Mouse (Mus musculus): ENCODE measurements around the gene Tmem214.

Gene Tmem214

GRCm38 (mm10) chr5:30867712-30868111 is at the start of gene Tmem214:
Gene Tmem214, plus strand, starts transcription at chr5:30868012.
- DNase-seq (ENCODE audit: extremely low spot score, low read depth, low spot score): no peak

- DNase-seq (ENCODE audit: extremely low spot score, low read depth, low spot score): no peak
Measured at GRCm38 (mm10) chr5:30818758-30819309, 49.0 kb upstream of the Tmem214 start.

GRCm38 (mm10) chr5:30822689-30823088 is 45.1 kb upstream of the Tmem214 start:
- no peak for DNase-seq (ENCODE audit: extremely low spot score, low read depth, low spot score)

GRCm38 (mm10) chr5:30823091-30823490 is 44.7 kb upstream of the Tmem214 start:
- DNase-seq (ENCODE audit: extremely low spot score, low read depth, low spot score): no peak

GRCm38 (mm10) chr5:30824124-30824988 is 43.5 kb upstream of the Tmem214 start:
- DNase-seq (ENCODE audit: extremely low spot score, low read depth, low spot score): no peak

GRCm38 (mm10) chr5:30825166-30825565 is 42.6 kb upstream of the Tmem214 start:
- DNase-seq (ENCODE audit: extremely low spot score, low read depth, low spot score): no peak

GRCm38 (mm10) chr5:30825821-30826220 is 42.0 kb upstream of the Tmem214 start:
- no peak for DNase-seq (ENCODE audit: extremely low spot score, low read depth, low spot score)

- no peak for DNase-seq (ENCODE audit: extremely low spot score, low read depth, low spot score)
Measured at GRCm38 (mm10) chr5:30833416-30833815, 34.4 kb upstream of the Tmem214 start.

- no peak for DNase-seq (ENCODE audit: extremely low spot score, low read depth, low spot score)
Measured at GRCm38 (mm10) chr5:30839731-30840130, 28.1 kb upstream of the Tmem214 start.

GRCm38 (mm10) chr5:30841896-30842295 is 25.9 kb upstream of the Tmem214 start:
- DNase-seq (ENCODE audit: extremely low spot score, low read depth, low spot score): no peak

- no peak for DNase-seq (ENCODE audit: extremely low spot score, low read depth, low spot score)
Measured at GRCm38 (mm10) chr5:30849891-30850555, 17.8 kb upstream of the Tmem214 start.

GRCm38 (mm10) chr5:30850556-30850925 is 17.3 kb upstream of the Tmem214 start:
- DNase-seq (ENCODE audit: extremely low spot score, low read depth, low spot score): no peak

- DNase-seq (ENCODE audit: extremely low spot score, low read depth, low spot score): no peak
Measured at GRCm38 (mm10) chr5:30853522-30853921, 14.3 kb upstream of the Tmem214 start.

- DNase-seq (ENCODE audit: extremely low spot score, low read depth, low spot score): no peak
Measured at GRCm38 (mm10) chr5:30855674-30856073, 12.1 kb upstream of the Tmem214 start.

- DNase-seq (ENCODE audit: extremely low spot score, low read depth, low spot score): no peak
Measured at GRCm38 (mm10) chr5:30856124-30856523, 11.7 kb upstream of the Tmem214 start.

- no peak for DNase-seq (ENCODE audit: extremely low spot score, low read depth, low spot score)
Measured at GRCm38 (mm10) chr5:30863852-30864251, 4.0 kb upstream of the Tmem214 start.

- no peak for DNase-seq (ENCODE audit: extremely low spot score, low read depth, low spot score)
Measured at GRCm38 (mm10) chr5:30864322-30864721, 3.5 kb upstream of the Tmem214 start.

GRCm38 (mm10) chr5:30866871-30867270 is 941 bp upstream of the Tmem214 start:
- no peak for DNase-seq (ENCODE audit: extremely low spot score, low read depth, low spot score)

GRCm38 (mm10) chr5:30868981-30869380 is 1.2 kb downstream of the Tmem214 start:
- no peak for DNase-seq (ENCODE audit: extremely low spot score, low read depth, low spot score)

GRCm38 (mm10) chr5:30869405-30870130 is 1.8 kb downstream of the Tmem214 start:
- no peak for DNase-seq (ENCODE audit: extremely low spot score, low read depth, low spot score)

GRCm38 (mm10) chr5:30870131-30870406 is 2.3 kb downstream of the Tmem214 start:
- no peak for DNase-seq (ENCODE audit: extremely low spot score, low read depth, low spot score)

GRCm38 (mm10) chr5:30872574-30872973 is 4.8 kb downstream of the Tmem214 start:
- no peak for DNase-seq (ENCODE audit: extremely low spot score, low read depth, low spot score)

All from hindlimb bud, embryonic 11.5 days (tissue).